ENCODE assay signal across 7 mouse cellular contexts in genomic region chr5:119671965-119672347, GRCm38 (mm10). TPM values are rescaled to one million over a fixed set of nuclear protein-coding genes. Genes with fewer than 3 reads are reported as not detected.
DNase-seq lines count a peak whose midpoint lies in the region; ATAC-seq and TF ChIP-seq lines count a peak whose summit lies in the region.

No protein-coding gene starts in this region.

- peak overlapping the region; percentile 67 for H3ac ChIP-seq in myocyte (ENCODE audit: control insufficient read depth, insufficient read length)

- peaks cover 16% of the 10 kb centered on the region for H3K4me1 ChIP-seq in forebrain, embryonic 13.5 days
- H3K4me1 ChIP-seq in kidney, postnatal 0 days (replicated peaks; ENCODE audit: insufficient read depth, low read length) = no peaks in the 10 kb centered on the region

- H3K79me2 ChIP-seq in myocyte (ENCODE audit: control insufficient read depth, insufficient read depth) = peaks cover 30% of the 10 kb centered on the region

- peak overlapping the region; percentile 33 for H3K4me3 ChIP-seq in forebrain, embryonic 13.5 days
- H3K4me3 ChIP-seq in kidney, postnatal 0 days (replicated peaks; ENCODE audit: low read depth, low read length) = peak overlapping the region; percentile 65
- peak overlapping the region; percentile 66 for H3K4me3 ChIP-seq in myocyte

- peak; percentile 24; the same call in 1 of the 2 replicates for TF ChIP-seq CTCF in kidney, postnatal 0 days (IDR thresholded peaks at IDR 0.05; ENCODE audit: low read depth)

- peak; percentile 22 for DNase-seq in urinary bladder, postnatal 14 days (ENCODE audit: low spot score)
- DNase-seq in urinary bladder, adult 18-20 months (ENCODE audit: low spot score in 2 of 2) = no peak
- no peak for DNase-seq in kidney, postnatal 0 days (ENCODE audit: low spot score)
- no peak for DNase-seq in thymus, postnatal 10 days (ENCODE audit: low spot score in 2 of 2)

- no peak for TF ChIP-seq POLR2A in myocyte (IDR thresholded peaks at IDR 0.05; ENCODE audit: insufficient read length, low read depth)

- H3K9me3 ChIP-seq in forebrain, embryonic 13.5 days (replicated peaks) = no peaks in the 10 kb centered on the region
- no peaks in the 10 kb centered on the region for H3K9me3 ChIP-seq in kidney, postnatal 0 days (replicated peaks; ENCODE audit: low read length)

- H3K4me2 ChIP-seq in forebrain, embryonic 13.5 days = no peak overlapping the region
- peak overlapping the region; percentile 71 for H3K4me2 ChIP-seq in kidney, postnatal 0 days (ENCODE audit: low read length)
- H3K4me2 ChIP-seq in myocyte (ENCODE audit: low read depth) = peak overlapping the region; percentile 88

- H3K36me3 ChIP-seq in forebrain, embryonic 13.5 days (ENCODE audit: poor library complexity, severe bottlenecking) = no peaks in the 10 kb centered on the region
- H3K36me3 ChIP-seq in kidney, postnatal 0 days (ENCODE audit: insufficient read depth, low read length) = 0 out of 2 replicates have a peak, but pooled peaks cover 3% of the 10 kb centered on the region
- peaks cover 2% of the 10 kb centered on the region for H3K36me3 ChIP-seq in myocyte (ENCODE audit: control insufficient read depth, insufficient read depth)

- peaks cover 99% of the 10 kb centered on the region for H3K27me3 ChIP-seq in forebrain, embryonic 13.5 days
- peaks cover 50% of the 10 kb centered on the region for H3K27me3 ChIP-seq in kidney, postnatal 0 days (ENCODE audit: insufficient read depth, low read length)
- no peaks in the 10 kb centered on the region for H3K27me3 ChIP-seq in myocyte (ENCODE audit: control insufficient read depth, insufficient read depth, insufficient read length)

- H3K9ac ChIP-seq in forebrain, embryonic 13.5 days = no peak overlapping the region
- peak overlapping the region; percentile 79 for H3K9ac ChIP-seq in kidney, postnatal 0 days (ENCODE audit: low read depth, low read length)

- no peak for ATAC-seq in forebrain, embryonic 13.5 days
- ATAC-seq in kidney, postnatal 0 days (replicated peaks; ENCODE audit: low FRiP score, low read depth) = no peak
- ATAC-seq in megakaryocyte, adult 5-6 weeks (ENCODE audit: poor library complexity, severe bottlenecking) = no peak

- under 1% methylated on average over 23 of the region's 23 CpGs for WGBS in forebrain, embryonic 13.5 days
- WGBS in kidney, postnatal 0 days = 2% methylated on average over 23 of the region's 23 CpGs

- no peak overlapping the region for H3K27ac ChIP-seq in forebrain, embryonic 13.5 days
- H3K27ac ChIP-seq in kidney, postnatal 0 days = peak overlapping the region; percentile 91

TF ChIP-seq in myocyte, 11 proteins besides CTCF, POLR2A, EP300 and RAD21:
- TF ChIP-seq MAX (IDR thresholded peaks at IDR 0.05; ENCODE audit: low read depth) (no peak), USF1 (IDR thresholded peaks at IDR 0.05; ENCODE audit: low read depth) (no peak), REST (IDR thresholded peaks at IDR 0.05; ENCODE audit: insufficient read depth, insufficient read length) (no peak), POLR2AphosphoS2 (IDR thresholded peaks at IDR 0.05; ENCODE audit: insufficient read length, low read depth) (no peak), CEBPB (IDR thresholded peaks at IDR 0.05; ENCODE audit: insufficient read depth, poor library complexity, severe bottlenecking) (no peak), MYOD1 (IDR thresholded peaks at IDR 0.05; ENCODE audit: control insufficient read depth in 1 of 3, insufficient read length in 2 of 3, low read depth in 2 of 3) (no peak), TCF12 (IDR thresholded peaks at IDR 0.05; ENCODE audit: insufficient read depth, poor library complexity, severe bottlenecking) (no peak), E2F4 (IDR thresholded peaks at IDR 0.05; ENCODE audit: insufficient read depth) (no peak), MYOG (IDR thresholded peaks at IDR 0.05; ENCODE audit: control insufficient read depth in 1 of 3, insufficient read depth in 1 of 3, insufficient read length in 2 of 3, low read depth in 2 of 3) (no peak), SRF (IDR thresholded peaks at IDR 0.05; ENCODE audit: control insufficient read depth, insufficient read length, low read depth) (no peak), TCF3 (IDR thresholded peaks at IDR 0.05; ENCODE audit: insufficient read length, low read depth) (no peak)
TF ChIP-seq in myocyte: peak in this region for 0.

RNA-seq across cellular contexts. Expression of gene Tbx3, which starts 1.5 kb away (rescaled TPM):
- polyA plus RNA-seq in forebrain, embryonic 13.5 days (2015; fragmentation: Nextera tagmentation; extraction: Ambion mirVana) = 1.4 and 1.7 TPM in 2 replicates
- polyA plus RNA-seq in kidney, postnatal 0 days (2015; fragmentation: Nextera tagmentation; extraction: Ambion mirVana) = 32.9 and 36.8 TPM in 2 replicates
- 3.1 TPM for polyA plus RNA-seq in myocyte (2012; fragmentation: generic; extraction: Trizol)
- total RNA-seq in megakaryocyte, adult 5-6 weeks (2015) = not detected in 2 replicates
- total RNA-seq in megakaryocyte, adult 5-6 weeks (2017) = not detected in 2 replicates
